Mouse (Mus musculus) erythroid progenitor cell, adult 5-6 weeks (primary cell): Measurements from ENCODE around the gene Syt9. TPM values are rescaled to one million over a fixed set of nuclear protein-coding genes. Genes with fewer than 3 reads are reported as not detected.

Experiments used
- ATAC-seq: replicated peaks from 2 replicates; pipeline ENCODE4 v1.8.0; 2016; ENCODE audit warnings: moderate number of reproducible peaks, mild to moderate bottlenecking, moderate TSS enrichment, inconsistent platforms; ENCODE audit not compliant: poor library complexity, low FRiP score, severe bottlenecking
- total RNA-seq, 2 experiments: library from RNA; stranded (forward) in 1 of 2; stranded (reverse) in 1 of 2; fragments of 150-400 nt in 1 of 2; fragments of 186-747, 209-891 nt in 1 of 2; gene quantifications; 2 replicates each; pipeline versions ENCODE4 v1.2.3 to v1.2.4; 2015 to 2017; ENCODE audit warnings: low replicate concordance in 2 of 2

The Syt9 gene
- total RNA-seq, 2 experiments from 2014 or later, result not detected

DNA sequence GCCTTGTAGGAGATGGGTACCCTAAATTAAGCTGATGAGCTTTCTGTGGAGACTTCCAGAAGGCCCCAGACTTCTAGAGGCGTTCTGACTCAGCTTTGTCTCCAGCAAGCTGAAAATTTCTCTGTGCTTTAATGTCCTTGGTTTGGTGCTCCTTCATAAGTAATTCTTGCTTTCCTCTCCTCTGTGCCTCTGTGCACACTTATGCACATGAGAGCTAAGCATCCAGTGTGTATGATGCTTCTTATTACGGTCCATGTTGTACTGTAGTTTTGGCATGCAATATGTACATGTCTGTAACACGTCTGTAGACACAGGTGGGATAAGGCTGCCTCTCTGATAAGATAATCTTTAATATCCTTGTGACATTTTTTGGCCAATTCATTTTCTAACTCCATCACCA lies 227.4 kb downstream of the Syt9 start:
- no peak for ATAC-seq

Other genes with a start within 250 kb of the Syt9 start
- not detected in 2 replicates for gene Olfr715, start 239.6 kb upstream of the Syt9 start, total RNA-seq (2015; ENCODE audit: low replicate concordance)
- gene Olfr715, start 239.6 kb upstream of the Syt9 start, total RNA-seq (2017; ENCODE audit: low replicate concordance), result not detected in 2 replicates
- gene Olfr716, start 232.4 kb upstream of the Syt9 start, total RNA-seq (2015; ENCODE audit: low replicate concordance), result not detected in 2 replicates
- gene Olfr716, start 232.4 kb upstream of the Syt9 start, total RNA-seq (2017; ENCODE audit: low replicate concordance), result not detected in 2 replicates
- not detected in 2 replicates for gene Nlrp14, start 203.7 kb upstream of the Syt9 start, total RNA-seq (2015; ENCODE audit: low replicate concordance)
- gene Nlrp14, start 203.7 kb upstream of the Syt9 start, total RNA-seq (2017; ENCODE audit: low replicate concordance), result not detected in 2 replicates
- gene Rbmxl2, start 161.3 kb upstream of the Syt9 start, total RNA-seq (2015; ENCODE audit: low replicate concordance), result not detected in 2 replicates
- not detected in 2 replicates for gene Rbmxl2, start 161.3 kb upstream of the Syt9 start, total RNA-seq (2017; ENCODE audit: low replicate concordance)
- not detected in 2 replicates for gene Olfml1, start 196.7 kb downstream of the Syt9 start, total RNA-seq (2015; ENCODE audit: low replicate concordance)
- gene Olfml1, start 196.7 kb downstream of the Syt9 start, total RNA-seq (2017; ENCODE audit: low replicate concordance), result 1.2 TPM in 1 of 2 replicates, not detected in the other
- 2.9 TPM in 1 of 2 replicates, not detected in the other for gene Ppfibp2, start 224.5 kb downstream of the Syt9 start, total RNA-seq (2015; ENCODE audit: low replicate concordance)
- gene Ppfibp2, start 224.5 kb downstream of the Syt9 start, total RNA-seq (2017; ENCODE audit: low replicate concordance), result 1.7 and 1.9 TPM in 2 replicates